Mouse (Mus musculus) embryo, embryonic 11.5 days (tissue): Measurements from ENCODE around the gene Dydc1.
"Not testable (repeated sequence)": the region's sequence is repeated elsewhere in the genome, so short reads cannot be mapped to it uniquely, and the experiment has no call there.

Source experiments
- DNase-seq: peaks from one replicate; pipeline ENCODE4 v3.0.0-alpha.2; 2012; ENCODE audit warnings: low read depth, low spot score

The Dydc1 gene

DNA sequence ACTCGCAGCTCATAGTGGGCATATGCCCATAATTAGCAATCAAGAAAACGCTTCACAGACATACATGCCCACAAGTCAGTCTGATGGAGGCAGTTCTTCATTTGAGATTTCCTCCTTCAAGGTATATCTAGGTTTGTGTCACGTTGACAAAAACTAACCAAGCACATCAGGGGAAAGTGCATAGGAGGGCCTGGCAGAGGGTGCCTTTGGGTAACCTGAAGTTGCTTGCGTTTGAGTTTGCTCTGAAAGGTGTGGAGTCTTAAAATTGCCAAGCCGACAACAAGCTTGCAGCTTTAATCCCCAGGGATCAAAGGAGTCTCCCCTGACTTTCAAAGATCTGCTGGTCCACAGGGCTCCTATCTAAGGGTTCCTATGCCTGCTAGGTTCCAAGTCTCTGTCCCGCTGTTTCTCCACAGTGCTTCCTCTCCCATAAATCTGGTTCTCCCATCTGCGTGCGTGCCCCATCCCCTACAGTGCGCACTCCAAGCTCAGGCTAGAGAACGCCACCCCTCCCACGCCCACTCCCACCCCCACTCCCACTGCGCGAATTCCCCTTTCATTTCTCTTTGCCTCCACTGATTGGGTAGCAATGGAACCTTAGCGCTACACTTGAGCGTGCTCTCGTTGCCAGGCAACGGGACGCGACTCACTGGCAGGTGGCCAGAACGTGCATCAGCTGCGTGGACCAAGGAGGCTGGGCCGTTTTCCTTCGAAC, at the start of gene Dydc1:
TSS of gene Dydc1 (plus strand) at position 683 of the 715 bp plus-strand sequence.
- DNase-seq, result peak; percentile 60

DNA sequence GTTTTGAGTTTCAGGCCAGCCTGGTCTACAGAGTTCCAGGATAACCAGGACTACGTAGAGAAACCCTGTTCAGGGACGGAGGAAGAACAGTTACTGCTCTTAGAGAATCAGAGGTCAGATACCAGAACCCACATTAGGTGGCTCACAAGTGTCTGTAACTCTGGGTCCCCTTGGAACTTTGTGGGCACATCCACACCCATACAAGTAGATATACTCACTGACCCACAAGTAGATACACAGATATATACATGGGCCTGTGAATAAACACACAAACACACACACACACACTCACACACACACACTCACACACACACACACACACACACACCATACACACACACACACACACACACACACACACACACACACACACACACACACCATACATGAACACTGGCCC, 47.6 kb upstream of the Dydc1 start:
- no peak for DNase-seq

- no peak for DNase-seq
Observed at GRCm38 (mm10) chr14:41025594-41026284, 47.0 kb upstream of the Dydc1 start.

DNA sequence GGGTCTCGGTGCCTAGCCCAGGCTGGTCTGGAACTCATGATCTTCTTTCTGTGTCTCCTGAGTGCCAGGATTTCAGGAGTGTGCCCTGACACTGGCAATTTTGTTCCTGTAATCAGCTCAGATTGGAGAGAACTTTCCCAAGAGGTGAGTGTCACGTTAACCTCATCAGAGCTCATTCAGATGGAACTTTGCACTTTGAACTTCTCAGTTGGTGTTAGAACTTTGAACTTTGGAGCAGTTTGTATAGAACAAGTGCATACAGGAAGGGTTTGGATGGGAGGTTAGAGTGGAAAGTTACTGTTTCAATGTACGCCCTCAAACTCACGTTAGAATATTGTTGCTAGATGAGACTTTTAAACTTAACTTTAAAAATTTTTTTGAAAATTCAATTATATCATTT, 43.4 kb upstream of the Dydc1 start:
- no peak for DNase-seq

DNA sequence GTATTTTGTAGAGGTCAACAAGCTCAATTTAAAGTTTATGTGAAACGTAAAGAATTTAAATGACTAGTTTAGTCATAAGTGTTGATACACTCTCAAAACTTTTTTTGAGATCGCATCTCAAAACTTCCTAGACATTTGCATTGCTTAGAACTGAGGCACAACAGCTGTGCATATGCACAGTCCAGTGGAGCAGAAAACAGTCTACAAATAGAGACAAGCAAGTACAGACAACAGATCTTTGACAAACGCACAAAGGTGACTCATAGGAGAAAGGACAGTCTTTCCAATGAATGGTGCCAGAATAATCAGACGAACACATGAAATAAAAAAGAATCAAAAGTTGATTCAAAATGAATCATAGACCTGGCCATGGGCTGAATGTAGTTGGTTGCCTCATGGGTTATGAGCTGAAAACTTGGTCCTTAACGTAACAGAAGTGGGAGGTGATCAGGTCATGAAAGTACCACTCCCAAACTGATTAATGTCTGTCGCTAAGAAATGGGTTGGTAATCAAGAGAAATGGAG, 41.7 kb upstream of the Dydc1 start:
- no peak for DNase-seq

DNA sequence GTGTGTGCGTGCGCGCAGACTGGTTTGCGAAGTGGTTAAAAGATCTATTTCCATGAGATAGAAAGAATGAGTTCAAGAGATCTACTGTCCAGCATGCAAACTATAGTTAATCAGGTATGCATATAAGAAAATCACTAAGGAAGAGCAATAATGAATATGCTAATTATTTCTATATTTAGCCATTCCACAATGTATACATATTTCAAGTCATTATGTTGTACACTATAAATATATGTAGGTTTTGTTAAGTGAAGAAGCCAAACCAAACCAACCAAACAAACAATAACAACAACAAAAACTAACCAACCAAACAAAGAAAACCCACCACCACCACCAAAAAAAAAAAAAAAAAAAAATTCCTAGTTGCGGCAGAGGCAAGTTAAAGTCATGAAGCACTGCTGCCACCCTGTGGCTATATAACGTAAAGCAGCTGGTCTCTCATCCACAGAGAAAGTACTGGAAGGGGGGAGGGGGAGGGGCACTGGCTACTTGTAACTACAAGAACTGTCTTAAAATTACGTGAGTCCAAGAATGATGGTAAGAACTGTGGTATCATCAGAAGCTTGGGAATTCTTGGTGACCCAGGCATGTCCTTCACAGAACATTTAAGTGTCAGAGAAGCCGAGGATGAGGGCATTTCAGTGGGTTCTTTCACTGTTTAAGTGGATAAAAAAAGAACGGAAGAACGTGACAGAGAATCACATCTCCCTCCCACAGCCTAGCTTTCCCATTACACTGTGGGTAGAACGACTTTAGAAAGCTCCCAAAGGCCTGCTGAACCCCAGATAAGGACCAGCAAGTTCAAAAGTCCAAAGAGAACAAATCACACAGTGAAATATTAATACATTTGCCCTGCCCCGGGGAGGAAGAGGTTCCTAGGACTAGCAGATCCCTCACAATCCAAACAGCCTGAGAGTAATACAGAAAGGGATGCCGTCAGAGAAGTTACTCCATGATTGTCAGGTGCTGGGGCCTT, 39.3 kb upstream of the Dydc1 start:
- DNase-seq, result peak; percentile 73

DNA sequence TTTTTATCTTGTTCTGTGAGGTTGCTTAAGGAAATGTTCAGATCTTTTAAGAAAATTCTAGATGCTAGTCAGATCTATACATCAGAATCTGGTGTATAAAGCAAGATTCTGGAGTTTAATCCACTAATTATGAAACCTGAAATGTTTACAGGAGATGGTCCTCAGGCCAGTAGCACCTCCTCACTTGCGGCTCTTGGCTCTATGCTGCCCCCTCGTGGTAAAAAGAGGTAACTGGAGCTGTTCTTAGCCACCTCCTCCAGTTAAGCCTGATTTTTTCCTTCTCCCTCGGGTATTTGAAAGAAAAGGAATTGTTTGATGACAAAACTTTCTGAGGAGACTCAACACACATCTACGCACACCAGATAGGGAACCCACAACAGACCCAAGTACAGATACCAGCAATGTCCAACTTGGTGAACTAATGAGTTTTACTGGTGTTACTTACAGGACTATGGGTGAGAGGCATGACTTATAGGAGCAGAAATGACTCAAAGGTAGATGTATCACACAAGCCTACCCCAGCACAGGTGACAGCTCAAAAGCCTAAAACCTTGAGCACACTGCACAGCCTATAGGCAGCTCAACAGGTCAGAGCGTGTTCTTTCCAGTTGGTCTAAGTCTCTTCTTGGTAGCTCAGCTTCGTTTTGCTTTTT, 37.4 kb upstream of the Dydc1 start:
- peak; percentile 55 for DNase-seq

GRCm38 (mm10) chr14:41047402-41047801, 25.3 kb upstream of the Dydc1 start:
- DNase-seq, result no peak

GRCm38 (mm10) chr14:41050471-41050870, 22.2 kb upstream of the Dydc1 start:
- DNase-seq, result no peak

- no peak for DNase-seq
Observed at GRCm38 (mm10) chr14:41052481-41052880, 20.2 kb upstream of the Dydc1 start.

DNA sequence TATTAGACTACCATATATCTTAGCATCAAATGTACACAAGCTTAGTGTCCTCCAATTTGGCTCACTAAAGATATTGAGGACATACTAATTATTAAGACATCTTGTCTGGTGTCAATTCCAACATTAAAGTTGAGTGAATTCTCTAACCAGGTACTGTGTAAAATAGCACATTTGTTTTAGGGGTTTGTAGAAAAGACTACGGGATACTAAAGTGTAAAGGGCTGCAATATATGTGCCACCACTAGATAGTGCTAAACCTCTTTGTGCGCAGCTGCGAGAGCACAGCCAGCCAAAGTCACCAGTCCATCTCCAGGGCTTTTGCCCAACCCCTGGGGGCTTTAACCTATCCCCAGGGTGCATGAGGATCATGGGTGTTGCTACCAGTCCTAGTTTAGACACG, 19.5 kb upstream of the Dydc1 start:
- not testable (repeated sequence) for DNase-seq

GRCm38 (mm10) chr14:41065168-41065567, 7.5 kb upstream of the Dydc1 start:
- DNase-seq, result no peak

GRCm38 (mm10) chr14:41066416-41066815, 6.3 kb upstream of the Dydc1 start:
- no peak for DNase-seq

DNA sequence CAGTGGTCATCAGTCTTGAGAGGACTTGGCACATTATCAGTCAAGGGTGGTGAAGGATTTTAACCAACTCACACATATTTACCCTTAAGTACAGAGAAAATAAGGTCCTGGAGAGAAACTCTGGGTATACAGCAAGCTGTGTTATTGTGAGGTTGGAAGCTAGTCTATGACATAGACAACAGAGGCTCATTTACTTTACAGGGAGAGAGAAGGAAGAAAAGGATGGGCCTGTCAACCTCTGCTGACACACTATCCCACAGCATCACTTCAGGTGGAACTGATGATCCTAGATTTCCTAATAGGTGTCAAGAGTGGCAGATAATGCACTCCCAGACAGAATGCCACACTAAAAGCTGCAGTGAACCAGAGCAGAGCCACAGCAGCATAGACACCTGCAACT, 3.6 kb upstream of the Dydc1 start, which contains the start of gene Dydc2:
TSS of gene Dydc2 (minus strand) at position 101 of the 400 bp plus-strand sequence.
- no peak for DNase-seq

- DNase-seq, result no peak
Observed at GRCm38 (mm10) chr14:41070343-41070742, 2.4 kb upstream of the Dydc1 start.

DNA sequence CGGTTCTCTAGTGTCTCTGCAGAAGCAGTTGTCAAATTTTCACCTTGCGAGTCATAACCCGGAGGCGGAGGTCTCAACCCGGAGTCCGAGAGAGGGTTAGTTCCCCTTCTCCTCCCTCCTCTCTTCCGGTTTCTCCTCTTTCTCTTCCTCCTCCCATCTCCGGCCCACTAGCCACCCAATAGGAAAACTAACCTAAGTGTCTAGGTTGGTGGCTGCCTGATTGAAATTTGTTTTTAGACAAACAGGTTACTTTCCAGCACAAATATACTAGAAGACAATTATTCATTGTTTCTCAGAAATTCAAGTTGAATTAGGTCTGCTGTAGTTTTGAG, 199 bp downstream of the Dydc1 start:
- no peak for DNase-seq

DNA sequence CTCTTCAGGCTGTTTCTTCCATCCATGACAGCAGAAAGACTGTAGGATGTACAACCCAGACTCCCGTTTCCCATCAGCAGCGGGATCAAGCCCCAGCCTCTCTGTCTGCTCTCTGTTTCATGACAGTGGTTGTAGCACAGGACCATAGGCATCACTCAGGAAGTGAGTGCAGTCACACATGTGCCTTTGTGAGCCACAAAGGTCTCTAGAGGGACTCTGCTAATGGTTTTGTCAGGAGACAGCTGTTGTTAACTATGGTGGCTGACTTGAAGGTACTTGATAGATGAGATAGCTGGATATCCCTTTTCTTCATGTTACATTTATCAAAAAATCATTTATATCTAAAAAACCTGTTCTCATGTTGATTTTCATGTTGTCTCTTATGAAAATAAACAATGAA, 9.7 kb downstream of the Dydc1 start:
- no peak for DNase-seq

DNA sequence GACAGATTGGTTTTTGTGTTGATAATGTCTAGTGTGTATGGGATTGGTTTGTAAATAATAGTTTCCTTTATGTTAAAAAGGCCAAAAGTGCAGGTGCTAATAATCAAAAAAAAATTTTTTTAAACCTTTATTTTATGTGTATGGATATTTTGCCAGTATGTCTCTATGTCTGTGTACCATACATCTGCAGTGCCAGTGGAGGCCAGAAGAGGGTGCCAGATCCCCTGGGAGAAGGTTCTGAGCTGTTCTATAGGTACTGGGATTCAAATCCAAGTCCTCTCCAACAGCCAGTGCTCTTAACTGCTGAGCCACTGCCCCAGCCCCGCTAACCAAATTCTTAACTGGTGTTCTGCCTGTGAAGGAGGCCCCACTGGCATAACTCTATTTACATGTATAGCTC, 14.8 kb downstream of the Dydc1 start:
- no peak for DNase-seq

DNA sequence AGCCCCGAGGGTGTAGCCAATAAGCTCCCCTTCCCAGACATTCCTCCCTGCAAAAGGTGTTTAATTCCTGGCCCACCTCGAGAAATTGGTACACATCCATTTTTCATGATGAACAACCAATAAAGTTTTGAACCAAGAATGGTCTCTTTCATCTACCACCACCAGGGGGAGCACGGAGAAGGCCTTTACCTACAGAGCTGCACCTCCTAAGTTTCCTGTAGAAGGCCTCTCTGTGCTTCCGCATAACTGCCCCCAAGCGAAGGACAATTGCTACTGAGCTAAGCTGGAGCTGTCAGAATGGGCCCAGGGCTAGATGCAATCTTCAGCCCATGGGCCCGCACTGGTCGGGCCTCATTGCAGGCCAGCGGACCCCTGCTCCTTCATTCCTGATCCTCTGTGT, 18.1 kb downstream of the Dydc1 start:
- DNase-seq, result no peak

DNA sequence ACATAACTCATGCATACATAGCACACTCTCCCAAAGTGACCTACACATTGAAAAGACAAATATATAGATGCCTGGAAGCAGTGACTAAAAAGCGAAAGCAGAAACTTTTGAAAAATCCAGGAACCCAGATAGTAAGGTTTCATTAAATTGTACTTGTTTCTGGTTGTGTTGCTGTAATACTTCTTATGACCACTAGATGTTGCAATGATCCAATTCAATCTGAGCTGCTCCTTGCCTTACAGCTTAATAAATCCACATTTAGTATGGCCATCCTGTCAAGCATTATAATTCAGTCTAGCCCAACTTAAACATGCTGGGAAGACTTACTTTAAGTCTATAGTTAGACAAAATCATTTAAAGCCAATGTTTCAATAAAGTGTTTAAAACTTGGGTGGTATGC, 21.4 kb downstream of the Dydc1 start:
- DNase-seq, result no peak

DNA sequence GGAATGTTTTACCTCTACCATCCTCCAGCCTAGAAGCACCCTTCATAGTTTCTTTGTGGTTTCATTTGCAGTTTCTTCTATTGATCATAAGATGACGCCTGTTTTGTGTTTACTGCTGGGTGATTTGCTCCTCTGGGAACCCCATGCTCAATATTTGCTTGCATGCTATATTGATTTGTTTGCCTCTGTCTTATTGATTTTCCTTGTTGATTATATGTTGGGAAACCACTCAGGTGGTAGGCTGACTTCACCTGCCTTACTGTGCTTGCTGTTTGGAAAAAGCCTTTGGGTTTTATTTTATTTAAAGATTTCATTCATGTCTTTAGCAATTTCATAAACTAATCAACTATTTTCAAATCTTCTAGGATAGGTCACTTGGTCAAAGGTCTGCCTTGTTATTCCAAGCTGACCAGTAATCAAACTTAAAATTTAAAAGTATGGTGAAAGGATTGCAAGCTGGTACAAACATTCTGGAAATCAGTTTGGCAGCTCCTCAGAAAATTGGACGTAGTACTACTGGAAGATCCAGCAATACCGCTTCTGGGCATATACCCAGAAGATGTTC, 23.7 kb downstream of the Dydc1 start:
- DNase-seq, result no peak
